ENCODE assay signal across 9 mouse cellular contexts in the genomic region with DNA sequence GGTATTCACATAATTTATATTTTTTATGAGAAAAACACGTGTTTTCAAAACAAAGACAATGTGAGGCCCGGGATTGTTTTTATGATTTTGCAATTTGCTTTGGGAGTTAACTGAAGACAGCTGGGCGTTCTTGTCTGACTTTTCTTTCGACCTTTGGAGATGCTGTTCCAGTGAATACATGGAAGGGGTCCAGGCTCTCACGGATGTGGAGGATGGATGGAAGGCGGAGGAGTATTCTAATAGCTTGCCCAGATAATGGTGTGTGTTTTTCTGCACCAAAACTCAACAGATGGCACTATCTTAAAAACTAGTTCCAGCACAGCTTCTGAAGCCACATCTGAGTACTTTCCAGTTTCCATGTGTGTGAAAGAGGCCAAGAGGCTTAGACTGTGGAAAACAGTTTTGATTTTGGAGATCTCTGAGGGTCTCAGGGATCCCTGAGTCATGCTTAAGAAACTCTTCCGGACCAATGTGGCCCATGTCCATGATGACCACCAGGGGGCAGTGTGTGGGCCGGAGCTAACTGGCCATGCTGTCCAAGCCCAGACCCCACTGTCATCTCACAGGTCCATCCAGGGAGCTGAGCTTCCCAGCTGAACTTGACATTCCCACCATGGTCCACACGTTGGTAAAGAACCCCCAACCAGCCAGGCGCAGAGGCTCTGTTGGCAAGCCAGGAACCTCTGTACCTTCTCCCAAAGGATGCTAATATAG. TPM values are rescaled to one million over a fixed set of nuclear protein-coding genes. Genes with fewer than 3 reads are reported as not detected.
DNase-seq lines count a peak whose midpoint lies in the region; ATAC-seq and TF ChIP-seq lines count a peak whose summit lies in the region.
"Had no signal": no experiment of that assay in that cellular context is flagged by ENCODE, and none has a peak within 500 bp of the region (broad histone marks: within the 10 kb centered on the region; RNA-seq: fewer than 3 reads in every experiment).

No protein-coding gene starts in this region.

- peaks cover 4% of the 10 kb centered on the region; the same call in 1 of the 2 replicates for H3K27me3 ChIP-seq in heart, embryonic 11.5 days (ENCODE audit: control insufficient read depth, insufficient read depth, low read length)
- H3K27me3 ChIP-seq in MEL (ENCODE audit: control insufficient read depth in 1 of 2, insufficient read depth in 2 of 2, low read length in 2 of 2): no peaks in the 10 kb centered on the region
- H3K27me3 ChIP-seq: limb, embryonic 15.5 days had no signal

- no peak overlapping the region for H3K4me3 ChIP-seq in heart, embryonic 11.5 days (ENCODE audit: low read depth, low read length)
- no peak overlapping the region for H3K4me3 ChIP-seq in MEL (ENCODE audit: control insufficient read depth in 1 of 2, insufficient read depth in 1 of 2, low read depth in 2 of 2, low read length in 2 of 2)
- H3K4me3 ChIP-seq: limb, embryonic 15.5 days had no signal

- no peak for TF ChIP-seq EP300 in MEL (IDR thresholded peaks at IDR 0.05; ENCODE audit: low read depth in 1 of 2, low read length in 2 of 2)

- WGBS in heart, embryonic 11.5 days (ENCODE audit: insufficient replicate concordance): 52% methylated on average over 10 of the region's 10 CpGs

- no peak overlapping the region for H3K4me2 ChIP-seq in heart, embryonic 11.5 days
- H3K4me2 ChIP-seq: limb, embryonic 15.5 days had no signal

- ATAC-seq in heart, embryonic 11.5 days (replicated peaks; ENCODE audit: insufficient number of reproducible peaks, low FRiP score, low TSS enrichment): no peak

- H3K27ac ChIP-seq in heart, embryonic 11.5 days (ENCODE audit: low read depth, low read length): no peak overlapping the region
- no peak overlapping the region for H3K27ac ChIP-seq in MEL (ENCODE audit: control insufficient read depth, low read depth, low read length)
- H3K27ac ChIP-seq: limb, embryonic 15.5 days had no signal

- TF ChIP-seq CTCF in MEL (IDR thresholded peaks at IDR 0.05 in 2 of 3, conservative IDR thresholded peaks at IDR 0.05 in 1 of 3; ENCODE audit: control insufficient read depth in 1 of 3, insufficient read depth in 1 of 3, low read depth in 2 of 3, low read length in 3 of 3, poor library complexity in 1 of 3, severe bottlenecking in 1 of 3): peak; percentile 93 to 98 (median 96)

- H3K79me2 ChIP-seq in MEL (ENCODE audit: control insufficient read depth, insufficient read depth, low read length, poor library complexity): no peaks in the 10 kb centered on the region

- TF ChIP-seq RAD21 in MEL (IDR thresholded peaks at IDR 0.05; ENCODE audit: low read depth, low read length): peak; percentile 64

- no peak for TF ChIP-seq POLR2A in MEL (IDR thresholded peaks at IDR 0.05; ENCODE audit: control insufficient read depth in 1 of 2, insufficient read depth in 1 of 2, low read depth in 1 of 2, low read length in 2 of 2, poor library complexity in 1 of 2)

- H3K9me3 ChIP-seq in heart, embryonic 11.5 days (replicated peaks; ENCODE audit: control insufficient read depth, low read length): peaks cover 6% of the 10 kb centered on the region; the same call in 1 of the 2 replicates
- no peaks in the 10 kb centered on the region for H3K9me3 ChIP-seq in MEL (replicated peaks; ENCODE audit: insufficient read depth, low read length)
- H3K9me3 ChIP-seq: limb, embryonic 15.5 days had no signal

- no peaks in the 10 kb centered on the region for H3K36me3 ChIP-seq in heart, embryonic 11.5 days (ENCODE audit: control insufficient read depth, insufficient read depth, low read length)
- H3K36me3 ChIP-seq in MEL (ENCODE audit: control insufficient read depth in 1 of 2, insufficient read depth in 2 of 2, low read length in 2 of 2): peaks cover 0 to 5% of the 10 kb centered on the region in 2 experiments; a peak in 2 of 4 replicates
- H3K36me3 ChIP-seq: limb, embryonic 15.5 days had no signal

- peak; percentile 96 for DNase-seq in heart, adult 11 months
- DNase-seq in MEL (ENCODE audit: low read depth, low spot score): peak; percentile 79
- peak; percentile 66 to 80 for DNase-seq in cerebellum, postnatal 14 days
- peak; percentile 66 for DNase-seq in heart, adult 8-10 months (ENCODE audit: low spot score)
- DNase-seq in layer of hippocampus, adult 8-10 months (ENCODE audit: low spot score in 2 of 2): peak; percentile 33 to 41
- peak; percentile 65 to 68 for DNase-seq in natural killer cell, adult 2 months (ENCODE audit: low spot score in 2 of 2)
- DNase-seq in thymus, postnatal 14 days: peak; percentile 55

- peaks cover 15% of the 10 kb centered on the region for H3K4me1 ChIP-seq in heart, embryonic 11.5 days (ENCODE audit: control insufficient read depth, insufficient read depth, low read length)
- peaks cover 11 to 15% of the 10 kb centered on the region in 2 experiments for H3K4me1 ChIP-seq in MEL (ENCODE audit: control insufficient read depth in 1 of 2, insufficient read depth in 2 of 2, low read length in 2 of 2)
- H3K4me1 ChIP-seq: limb, embryonic 15.5 days had no signal

- no peak overlapping the region for H3K9ac ChIP-seq in heart, embryonic 11.5 days (ENCODE audit: low read depth, low read length)
- no peak overlapping the region for H3K9ac ChIP-seq in MEL (ENCODE audit: control insufficient read depth, low read depth, low read length, poor library complexity, severe bottlenecking)
- H3K9ac ChIP-seq: limb, embryonic 15.5 days had no signal

TF ChIP-seq in MEL, 35 proteins besides CTCF, POLR2A, EP300 and RAD21:
- TF ChIP-seq JUND (IDR thresholded peaks at IDR 0.05; ENCODE audit: low read depth, low read length) (no peak), KAT2A (conservative IDR thresholded peaks at IDR 0.05; ENCODE audit: low read depth, low read length) (no peak), ZC3H11A (IDR thresholded peaks at IDR 0.05; ENCODE audit: low read depth, low read length) (peak; percentile 71), TCF12 (IDR thresholded peaks at IDR 0.05; ENCODE audit: low read depth, low read length) (no peak), MYC (IDR thresholded peaks at IDR 0.05; ENCODE audit: low read depth, low read length) (peak; percentile 46; the same call in 1 of the 2 replicates), CHD2 (IDR thresholded peaks at IDR 0.05; ENCODE audit: low read length) (no peak), ELF1 (IDR thresholded peaks at IDR 0.05; ENCODE audit: low read depth, low read length) (no peak), ZKSCAN1 (IDR thresholded peaks at IDR 0.05; ENCODE audit: low read depth, low read length) (no peak), MAX (IDR thresholded peaks at IDR 0.05; ENCODE audit: low read length) (peak; percentile 56), SMC3 (IDR thresholded peaks at IDR 0.05; ENCODE audit: low read depth, low read length) (peak; percentile 95), TBP (IDR thresholded peaks at IDR 0.05; ENCODE audit: low read depth, low read length) (no peak), ZNF384 (IDR thresholded peaks at IDR 0.05; ENCODE audit: low read depth, low read length) (no peak), BHLHE40 (IDR thresholded peaks at IDR 0.05; ENCODE audit: borderline replicate concordance, low read depth, low read length) (no peak), NRF1 (IDR thresholded peaks at IDR 0.05; ENCODE audit: insufficient read depth, low read depth, low read length, poor library complexity, severe bottlenecking) (no peak), MXI1 (IDR thresholded peaks at IDR 0.05; ENCODE audit: low read depth, low read length) (0 out of 2 replicates have a peak, but pooled peaks have one; percentile 18), GABPA (IDR thresholded peaks at IDR 0.05; ENCODE audit: low read depth, low read length) (no peak), UBTF (IDR thresholded peaks at IDR 0.05; ENCODE audit: borderline replicate concordance, insufficient read depth, low read depth, low read length) (no peak), MEF2A (IDR thresholded peaks at IDR 0.05; ENCODE audit: extremely low read depth, insufficient replicate concordance, low read depth, low read length, poor library complexity, severe bottlenecking) (no peak), ZMIZ1 (IDR thresholded peaks at IDR 0.05; ENCODE audit: low read depth, low read length) (no peak), RCOR1 (IDR thresholded peaks at IDR 0.05; ENCODE audit: low read depth, low read length) (no peak), MYB (IDR thresholded peaks at IDR 0.05; ENCODE audit: low read depth, low read length) (no peak), POLR2AphosphoS2 (IDR thresholded peaks at IDR 0.05; ENCODE audit: low read length) (no peak), NELFE (IDR thresholded peaks at IDR 0.05; ENCODE audit: low read depth, low read length) (no peak), POLR2AphosphoS5 (IDR thresholded peaks at IDR 0.05; ENCODE audit: borderline replicate concordance, low read depth, low read length) (no peak), TAL1 (IDR thresholded peaks at IDR 0.05; ENCODE audit: low read length) (no peak), E2F4 (IDR thresholded peaks at IDR 0.05; ENCODE audit: borderline replicate concordance, low read depth, low read length) (no peak), MAZ (IDR thresholded peaks at IDR 0.05; ENCODE audit: low read depth, low read length) (no peak), HCFC1 (IDR thresholded peaks at IDR 0.05; ENCODE audit: low read depth, low read length) (no peak), ETS1 (IDR thresholded peaks at IDR 0.05; ENCODE audit: low read depth, low read length) (no peak), USF2 (IDR thresholded peaks at IDR 0.05; ENCODE audit: borderline replicate concordance in 1 of 2, insufficient read depth in 1 of 2, low read depth in 1 of 2, low read length in 2 of 2) (no peak), USF1 (IDR thresholded peaks at IDR 0.05; ENCODE audit: low read depth, low read length) (no peak), SIN3A (IDR thresholded peaks at IDR 0.05; ENCODE audit: low read length) (peak; percentile 37), GATA1 (IDR thresholded peaks at IDR 0.05; ENCODE audit: low read depth, low read length) (no peak)
TF ChIP-seq in MEL: peak in this region for 6.

RNA-seq across cellular contexts. Expression of a gene that starts 25.1 kb away (rescaled TPM):
- polyA plus RNA-seq in heart, embryonic 11.5 days (2014; fragmentation: Nextera tagmentation; extraction: Ambion mirVana): 4.1 and 5.1 TPM in 2 replicates
- total RNA-seq in MEL (2012; rRNA removed): 7.1 and 9.4 TPM in 2 replicates
- polyA plus RNA-seq in MEL (2012; ENCODE audit: insufficient read depth in 1 of 2, insufficient read length in 2 of 2, low read depth in 1 of 2, low replicate concordance in 2 of 2, missing spikeins in 1 of 2): 10 to 100 TPM in 1 of 2 experiments, not detected in 1; 23.0 TPM
- 10 to 100 TPM in 1 of 4 experiments, 1 to 10 TPM in 3; 6.8 to 13.9 (median 7.5) TPM for total RNA-seq in heart, adult 8-10 months (2022)
- total RNA-seq in layer of hippocampus, adult 8-10 months (2022): 1 to 10 TPM; 4.4 to 7.6 (median 5.4) TPM

Comparison
In these comparisons a context has a peak if more than half of its experiments do, and no peak if none do; other contexts are left out.
1. DNase-seq: peak in every context shown above with its lines; median percentile 96 in heart, adult 11 months; 79 in MEL; 73 in cerebellum, postnatal 14 days; 66 in natural killer cell, adult 2 months; 66 in heart, adult 8-10 months; 55 in thymus, postnatal 14 days; 37 in layer of hippocampus, adult 8-10 months.